18 mouse cellular contexts compared by ENCODE assay signal in the genomic region with DNA sequence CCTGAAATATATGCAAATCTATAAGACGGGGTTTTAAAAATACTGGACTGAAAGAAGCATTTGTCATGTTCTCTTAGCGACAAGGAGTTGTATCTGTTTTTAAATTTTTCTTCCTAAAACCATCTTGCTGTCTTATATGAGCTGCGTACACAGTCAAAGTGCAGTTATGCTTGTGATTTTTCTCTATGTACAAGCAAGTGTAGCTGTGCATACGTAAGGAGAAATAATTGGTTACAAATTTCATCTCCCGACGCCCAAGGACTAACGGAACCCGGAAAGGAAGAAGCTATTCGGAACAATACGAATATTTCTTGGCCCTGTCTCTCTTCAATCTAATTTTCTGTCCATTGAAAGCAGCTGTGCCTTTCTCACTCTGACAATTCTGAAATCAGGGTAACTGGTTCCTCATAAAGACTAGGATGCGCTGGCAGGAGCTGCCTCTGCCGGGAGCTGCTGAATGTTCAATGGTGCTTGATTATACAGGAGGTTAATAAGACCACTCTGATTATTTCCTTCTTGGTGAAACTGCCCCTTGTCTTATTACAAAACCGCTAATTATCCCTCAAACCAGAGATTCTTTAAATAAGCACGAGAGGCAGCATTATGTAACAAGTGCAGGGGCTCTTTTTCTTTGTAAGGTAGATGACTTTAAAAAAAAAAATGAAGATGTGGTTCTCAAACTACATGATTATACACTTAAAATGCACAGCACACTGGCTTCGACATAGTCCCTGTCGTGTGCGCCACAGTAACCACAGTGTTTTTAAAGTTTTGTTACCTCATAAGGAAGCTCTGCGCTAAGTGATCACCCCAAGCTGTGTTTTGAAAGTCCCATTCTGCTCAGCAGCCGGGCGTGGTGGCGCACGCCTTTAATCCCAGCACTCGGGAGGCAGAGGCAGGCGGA.
DNase-seq lines count a peak whose midpoint lies in the region; ATAC-seq lines count a peak whose summit lies in the region.
"Had no signal": no experiment of that assay in that cellular context is flagged by ENCODE, and none has a peak within 500 bp of the region (broad histone marks: within the 10 kb centered on the region; RNA-seq: fewer than 3 reads in every experiment).

No protein-coding gene starts in this region.

- H3K9ac ChIP-seq in midbrain, embryonic 16.5 days (ENCODE audit: low read depth, low read length): no peak overlapping the region
- no peak overlapping the region for H3K9ac ChIP-seq in forebrain, embryonic 15.5 days (replicated peaks)
- H3K9ac ChIP-seq: limb, embryonic 12.5 days; liver, embryonic 14.5 days had no signal

- H3K9me3 ChIP-seq in midbrain, embryonic 16.5 days (replicated peaks; ENCODE audit: control insufficient read depth, low read length, poor library complexity, severe bottlenecking): no peaks in the 10 kb centered on the region
- H3K9me3 ChIP-seq in midbrain, embryonic 10.5 days (replicated peaks): no peaks in the 10 kb centered on the region
- H3K9me3 ChIP-seq in forebrain, embryonic 15.5 days: no peaks in the 10 kb centered on the region
- H3K9me3 ChIP-seq: limb, embryonic 12.5 days had no signal

- ATAC-seq in midbrain, embryonic 16.5 days: no peak
- ATAC-seq in forebrain, embryonic 15.5 days (replicated peaks): peak; percentile 80; the same call in 1 of the 2 replicates
- ATAC-seq: lung, postnatal 0 days had no signal

- H3K4me1 ChIP-seq in midbrain, embryonic 16.5 days (ENCODE audit: control insufficient read depth, insufficient read depth, low read length): no peaks in the 10 kb centered on the region
- no peaks in the 10 kb centered on the region for H3K4me1 ChIP-seq in midbrain, embryonic 10.5 days
- peaks cover 8% of the 10 kb centered on the region; the same call in 1 of the 2 replicates for H3K4me1 ChIP-seq in forebrain, embryonic 15.5 days

- H3K27me3 ChIP-seq in midbrain, embryonic 16.5 days (ENCODE audit: control insufficient read depth, insufficient read depth, low read depth, low read length): no peaks in the 10 kb centered on the region
- no peaks in the 10 kb centered on the region for H3K27me3 ChIP-seq in midbrain, embryonic 10.5 days (ENCODE audit: low read depth, poor library complexity, severe bottlenecking)
- H3K27me3 ChIP-seq in forebrain, embryonic 15.5 days: no peaks in the 10 kb centered on the region
- H3K27me3 ChIP-seq: limb, embryonic 12.5 days had no signal

- H3K4me2 ChIP-seq in midbrain, embryonic 16.5 days (ENCODE audit: low read length): no peak overlapping the region; the same call in 1 of the 2 replicates
- peak overlapping the region; percentile 11; the same call in 1 of the 2 replicates for H3K4me2 ChIP-seq in forebrain, embryonic 15.5 days (replicated peaks)

- WGBS in midbrain, embryonic 16.5 days: 80% methylated on average over 23 of the region's 24 CpGs
- 93% methylated on average over 24 of the region's 24 CpGs for WGBS in midbrain, embryonic 10.5 days
- WGBS in forebrain, embryonic 15.5 days: 67% methylated on average over 24 of the region's 24 CpGs

- peak overlapping the region; percentile 13; the same call in 1 of the 2 replicates for H3K27ac ChIP-seq in midbrain, embryonic 16.5 days (ENCODE audit: low read length)
- H3K27ac ChIP-seq in midbrain, embryonic 10.5 days (replicated peaks): no peak overlapping the region
- H3K27ac ChIP-seq in forebrain, embryonic 15.5 days (replicated peaks): peak overlapping the region; percentile 70
- H3K27ac ChIP-seq: heart, adult 2 months; liver, embryonic 14.5 days had no signal

- DNase-seq in layer of hippocampus, adult 11-12 months (ENCODE audit: low spot score): peak; percentile 27
- DNase-seq in layer of hippocampus, adult 8-10 months (ENCODE audit: low spot score in 2 of 2): no peak
- no peak for DNase-seq in midbrain, embryonic 10.5 days (ENCODE audit: low spot score)
- DNase-seq in telencephalon, adult 2 months (ENCODE audit: low read depth, low spot score): peak; percentile 60
- DNase-seq in thymus, adult 18-20 months: no peak
- DNase-seq: adrenal gland, postnatal 25 days; cerebellum, postnatal 36 days; gastrocnemius, postnatal 10 days; heart, adult 2 months; kidney, adult 9 months; thymus, adult 2 months had no signal

- no peaks in the 10 kb centered on the region for H3K36me3 ChIP-seq in midbrain, embryonic 16.5 days (ENCODE audit: control insufficient read depth, insufficient read depth, low read length)
- no peaks in the 10 kb centered on the region for H3K36me3 ChIP-seq in midbrain, embryonic 10.5 days
- H3K36me3 ChIP-seq in forebrain, embryonic 15.5 days: no peaks in the 10 kb centered on the region
- H3K36me3 ChIP-seq: G1E; limb, embryonic 12.5 days had no signal

- H3K4me3 ChIP-seq in midbrain, embryonic 16.5 days (ENCODE audit: low read depth, low read length): no peak overlapping the region
- no peak overlapping the region for H3K4me3 ChIP-seq in midbrain, embryonic 10.5 days
- no peak overlapping the region for H3K4me3 ChIP-seq in forebrain, embryonic 15.5 days
- H3K4me3 ChIP-seq: heart, adult 2 months; limb, embryonic 12.5 days; myocyte had no signal

Comparison
In these comparisons a context has a peak if more than half of its experiments do, and no peak if none do; other contexts are left out.
1. DNase-seq: peak in layer of hippocampus, adult 11-12 months (single experiment) and telencephalon, adult 2 months (single experiment); none in layer of hippocampus, adult 8-10 months (0 of 2), midbrain, embryonic 10.5 days (single experiment) and thymus, adult 18-20 months (0 of 2).